Mouse (Mus musculus) embryonic facial prominence, embryonic 15.5 days (tissue): ENCODE measurements around the gene Lin7c. TPM values are rescaled to one million over a fixed set of nuclear protein-coding genes. Genes with fewer than 3 reads are reported as not detected.

Source experiments
- ATAC-seq: fragments of 200-750 bp; cut with Nextera tagmentation; 2 replicates; pipeline ENCODE4 v1.8.0; 2017; ENCODE audit warnings: low read depth, moderate TSS enrichment; ENCODE audit not compliant: insufficient number of reproducible peaks, low FRiP score, low TSS enrichment
- H3K27ac ChIP-seq: fragments of 300-500 bp; sonication (generic); replicated peaks from 2 replicates; pipeline ENCODE4 v1.5.1; 2015; ENCODE audit warnings: mild to moderate bottlenecking, inconsistent platforms
- H3K27me3 ChIP-seq: fragments of 300-500 bp; sonication (generic); 2 replicates; pipeline ENCODE4 v1.6.1; 2015; ENCODE audit warnings: inconsistent platforms
- H3K36me3 ChIP-seq: fragments of 300-500 bp; sonication (generic); 2 replicates; pipeline ENCODE4 v1.6.1; 2015; ENCODE audit warnings: mild to moderate bottlenecking, inconsistent platforms
- H3K4me1 ChIP-seq: fragments of 300-500 bp; sonication (generic); 2 replicates; pipeline ENCODE4 v1.6.1; 2015; ENCODE audit warnings: inconsistent platforms
- H3K4me2 ChIP-seq: fragments of 300-500 bp; sonication (generic); replicated peaks from 2 replicates; pipeline ENCODE4 v1.6.1; 2015; ENCODE audit warnings: mild to moderate bottlenecking, inconsistent platforms
- H3K4me3 ChIP-seq: fragments of 300-500 bp; sonication (generic); replicated peaks from 2 replicates; pipeline ENCODE4 v1.5.1; 2015; ENCODE audit warnings: mild to moderate bottlenecking, inconsistent platforms
- H3K9ac ChIP-seq: fragments of 300-500 bp; sonication (generic); 2 replicates; pipeline ENCODE4 v1.6.1; 2015; ENCODE audit warnings: inconsistent platforms
- H3K9me3 ChIP-seq: fragments of 300-500 bp; sonication (generic); replicated peaks from 2 replicates; pipeline ENCODE4 v1.6.1; 2016; ENCODE audit warnings: inconsistent platforms
- WGBS: fragments of 180-500 bp; shearing (Covaris S2); methylation state at CpG from one replicate; pipeline ENCODE4 v1.1.7; 2015; 5-methylcytosine and 5-hydroxymethylcytosine counted together
- polyA plus RNA-seq: library from polyadenylated mRNA; unstranded; fragments of >200 nt; fragmentation: Nextera tagmentation; extraction: Ambion mirVana; gene quantifications from 2 replicates; pipeline ENCODE4 v1.2.1, GENCODE M21; 2015

Gene Lin7c
- polyA plus RNA-seq, 1 experiment from 2014 or later, result 64.4 TPM

DNA sequence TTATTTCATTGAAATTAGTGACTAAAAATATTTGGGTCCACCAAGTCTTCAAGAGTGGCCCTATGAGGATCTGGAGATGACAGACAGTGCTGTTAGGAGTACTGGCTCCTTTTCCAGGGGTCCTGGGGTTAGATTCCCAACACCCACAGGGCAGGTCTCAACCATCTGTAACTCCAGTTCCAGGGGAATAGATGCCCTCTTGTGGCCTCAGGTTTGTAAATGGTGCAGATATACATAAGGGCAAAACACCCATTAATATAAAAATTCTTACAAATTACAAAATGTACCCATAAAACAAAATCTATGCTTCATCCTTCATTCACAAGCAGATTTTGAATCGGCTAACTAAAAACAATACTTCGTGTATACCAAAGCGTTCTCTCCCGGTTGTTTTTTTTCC is 585 bp upstream of the Lin7c start:
- Histone ChIP-seq H3K9me3 (no peaks in the 10 kb centered on the region), H3K36me3 (peaks cover 9% of the 10 kb centered on the region), H3K4me1 (peaks cover 16% of the 10 kb centered on the region; the same call in 1 of the 2 replicates), H3K27ac (peak overlapping the region; percentile 83; the same call in 1 of the 2 replicates), H3K4me3 (peak overlapping the region; percentile 67), H3K4me2 (peak overlapping the region; percentile 49), H3K27me3 (no peaks in the 10 kb centered on the region), H3K9ac (peak overlapping the region; percentile 84; the same call in 1 of the 2 replicates)
- 36% methylated on average over 4 of the region's 4 CpGs for WGBS
- no peak for ATAC-seq

DNA sequence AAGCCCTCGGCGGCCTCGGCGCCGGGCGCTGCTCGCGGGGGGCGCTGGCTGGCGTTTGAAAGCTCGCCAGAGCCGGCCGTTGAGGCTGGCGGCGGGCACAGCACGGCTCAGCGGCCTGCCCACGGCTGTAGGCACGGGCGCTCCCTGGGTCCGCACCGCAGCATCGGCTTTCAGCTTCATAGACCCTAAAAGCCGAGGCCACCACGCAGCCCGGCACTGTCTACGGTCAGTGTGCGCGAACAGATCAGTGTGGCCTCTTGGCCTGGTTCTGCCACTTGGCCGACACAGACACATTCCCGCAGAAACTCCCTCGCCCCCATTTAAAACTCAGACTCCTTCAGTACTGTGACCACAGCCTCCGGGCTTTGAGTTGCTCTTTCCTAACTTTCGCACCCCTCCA is 378 bp downstream of the Lin7c start:
- Histone ChIP-seq H3K4me3 (peak overlapping the region; percentile 67), H3K4me1 (peaks cover 16% of the 10 kb centered on the region; the same call in 1 of the 2 replicates), H3K4me2 (peak overlapping the region; percentile 49), H3K9ac (peak overlapping the region; percentile 84), H3K27me3 (no peaks in the 10 kb centered on the region), H3K36me3 (peaks cover 18% of the 10 kb centered on the region), H3K9me3 (no peaks in the 10 kb centered on the region), H3K27ac (peak overlapping the region; percentile 83)
- WGBS, result under 1% methylated on average over 34 of the region's 34 CpGs
- peak; percentile 75 for ATAC-seq

- H3K36me3 ChIP-seq, result peaks cover 23% of the 10 kb centered on the region
- peaks cover 16% of the 10 kb centered on the region; the same call in 1 of the 2 replicates for H3K4me1 ChIP-seq
- peak overlapping the region; percentile 67 for H3K4me3 ChIP-seq
- WGBS, result 15% methylated on average over 4 of the region's 4 CpGs
- no peak for ATAC-seq
- H3K27ac ChIP-seq, result peak overlapping the region; percentile 83
- H3K27me3 ChIP-seq, result no peaks in the 10 kb centered on the region
- H3K9me3 ChIP-seq, result no peaks in the 10 kb centered on the region
- peak overlapping the region; percentile 49 for H3K4me2 ChIP-seq
- H3K9ac ChIP-seq, result peak overlapping the region; percentile 84
Observed at GRCm38 (mm10) chr2:109891471-109891870, 818 bp downstream of the Lin7c start.

GRCm38 (mm10) chr2:109896311-109896710 is 5.7 kb downstream of the Lin7c start:
- H3K36me3 ChIP-seq, result peaks cover 49% of the 10 kb centered on the region
- H3K9ac ChIP-seq, result no peak overlapping the region
- WGBS, result 86% methylated on average over 7 of the region's 7 CpGs
- no peaks in the 10 kb centered on the region for H3K9me3 ChIP-seq
- peaks cover 16% of the 10 kb centered on the region; the same call in 1 of the 2 replicates for H3K4me1 ChIP-seq
- no peak overlapping the region for H3K4me2 ChIP-seq
- H3K4me3 ChIP-seq, result no peak overlapping the region
- no peak overlapping the region for H3K27ac ChIP-seq
- no peak for ATAC-seq
- H3K27me3 ChIP-seq, result no peaks in the 10 kb centered on the region

DNA sequence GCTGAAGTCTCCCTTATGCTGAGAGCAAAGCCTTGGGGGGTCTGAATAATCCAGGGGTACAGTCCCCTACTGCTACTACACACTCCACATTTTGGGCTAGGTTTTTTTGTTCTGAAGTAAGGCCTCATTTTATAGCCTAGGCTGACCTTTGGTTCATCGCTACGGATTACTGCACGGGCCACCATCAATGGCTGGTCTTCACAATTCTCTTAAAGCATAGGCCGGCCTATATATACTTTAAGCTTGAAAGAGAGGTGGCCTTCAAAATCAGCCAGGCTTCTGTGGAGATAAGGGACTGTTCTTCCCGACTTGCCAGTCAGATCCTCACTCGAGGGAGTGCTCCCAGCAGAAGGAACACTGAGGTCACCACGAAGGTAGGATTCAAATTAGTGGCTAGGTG is 12.2 kb downstream of the Lin7c start:
- no peak overlapping the region for H3K4me2 ChIP-seq
- H3K4me1 ChIP-seq, result no peaks in the 10 kb centered on the region
- no peak overlapping the region for H3K27ac ChIP-seq
- no peak overlapping the region for H3K9ac ChIP-seq
- H3K9me3 ChIP-seq, result no peaks in the 10 kb centered on the region
- no peak overlapping the region for H3K4me3 ChIP-seq
- no peak for ATAC-seq
- H3K36me3 ChIP-seq, result peaks cover 16% of the 10 kb centered on the region
- no peaks in the 10 kb centered on the region for H3K27me3 ChIP-seq
- 75% methylated on average over 7 of the region's 7 CpGs for WGBS

- Histone ChIP-seq H3K4me2 (no peak overlapping the region), H3K27me3 (no peaks in the 10 kb centered on the region), H3K4me3 (no peak overlapping the region), H3K27ac (no peak overlapping the region), H3K9ac (no peak overlapping the region), H3K4me1 (no peaks in the 10 kb centered on the region), H3K9me3 (no peaks in the 10 kb centered on the region), H3K36me3 (peaks cover 12% of the 10 kb centered on the region; the same call in 1 of the 2 replicates)
- WGBS, result under 1% methylated on average over 7 of the region's 7 CpGs
- ATAC-seq, result no peak
Observed at GRCm38 (mm10) chr2:109904171-109904821, 13.6 kb downstream of the Lin7c start.

- H3K9me3 ChIP-seq, result no peaks in the 10 kb centered on the region
- no peaks in the 10 kb centered on the region for H3K27me3 ChIP-seq
- H3K4me2 ChIP-seq, result no peak overlapping the region
- no peak overlapping the region for H3K4me3 ChIP-seq
- WGBS, result 41% methylated on average over 2 of the region's 2 CpGs
- no peaks in the 10 kb centered on the region for H3K36me3 ChIP-seq
- H3K27ac ChIP-seq, result no peak overlapping the region
- H3K9ac ChIP-seq, result no peak overlapping the region
- ATAC-seq, result no peak
- no peaks in the 10 kb centered on the region for H3K4me1 ChIP-seq
Observed at GRCm38 (mm10) chr2:109909122-109909521, 18.5 kb downstream of the Lin7c start.

GRCm38 (mm10) chr2:109912216-109912615 is 21.6 kb downstream of the Lin7c start:
- H3K4me3 ChIP-seq, result no peak overlapping the region
- H3K27ac ChIP-seq, result no peak overlapping the region
- no peaks in the 10 kb centered on the region for H3K36me3 ChIP-seq
- peaks cover 6% of the 10 kb centered on the region; the same call in 1 of the 2 replicates for H3K4me1 ChIP-seq
- no peaks in the 10 kb centered on the region for H3K9me3 ChIP-seq
- no peaks in the 10 kb centered on the region for H3K27me3 ChIP-seq
- 62% methylated on average over 8 of the region's 8 CpGs for WGBS
- H3K4me2 ChIP-seq, result no peak overlapping the region
- no peak for ATAC-seq
- no peak overlapping the region for H3K9ac ChIP-seq

DNA sequence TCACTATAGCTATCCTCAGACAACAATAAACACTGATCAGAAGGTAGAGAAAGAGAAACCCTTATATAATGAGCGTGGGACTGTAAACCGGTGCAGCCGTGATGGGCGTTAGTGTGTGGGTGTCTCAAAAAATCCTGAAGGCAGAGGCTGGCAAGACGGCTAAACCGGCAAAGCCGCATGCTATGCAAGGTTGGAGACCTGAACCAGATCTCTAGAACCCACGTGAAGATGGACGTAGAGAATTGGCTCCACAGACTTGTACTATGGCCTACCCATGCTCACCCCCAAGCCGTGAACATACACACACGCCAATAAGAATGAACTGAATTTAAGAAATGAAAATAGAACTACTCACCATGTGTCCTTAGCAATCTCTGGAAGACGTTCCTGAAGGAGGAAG is 22.1 kb downstream of the Lin7c start:
- 83% methylated on average over 12 of the region's 12 CpGs for WGBS
- Histone ChIP-seq H3K9ac (no peak overlapping the region), H3K4me2 (no peak overlapping the region), H3K27ac (no peak overlapping the region), H3K9me3 (no peaks in the 10 kb centered on the region), H3K27me3 (no peaks in the 10 kb centered on the region), H3K4me1 (peaks cover 6% of the 10 kb centered on the region; the same call in 1 of the 2 replicates), H3K4me3 (no peak overlapping the region), H3K36me3 (no peaks in the 10 kb centered on the region)
- no peak for ATAC-seq

- Histone ChIP-seq H3K4me2 (no peak overlapping the region), H3K9ac (no peak overlapping the region), H3K9me3 (no peaks in the 10 kb centered on the region), H3K36me3 (no peaks in the 10 kb centered on the region), H3K27me3 (no peaks in the 10 kb centered on the region), H3K27ac (no peak overlapping the region), H3K4me3 (no peak overlapping the region), H3K4me1 (peaks cover 6% of the 10 kb centered on the region; the same call in 1 of the 2 replicates)
- no peak for ATAC-seq
- 76% methylated on average over 8 of the region's 8 CpGs for WGBS
Observed at GRCm38 (mm10) chr2:109913241-109913640, 22.6 kb downstream of the Lin7c start.

- Histone ChIP-seq H3K9ac (no peak overlapping the region), H3K9me3 (no peaks in the 10 kb centered on the region), H3K27me3 (no peaks in the 10 kb centered on the region), H3K27ac (no peak overlapping the region), H3K36me3 (no peaks in the 10 kb centered on the region), H3K4me3 (no peak overlapping the region), H3K4me2 (no peak overlapping the region), H3K4me1 (peaks cover 18% of the 10 kb centered on the region)
- ATAC-seq, result no peak
Observed at GRCm38 (mm10) chr2:109914601-109915000, 23.9 kb downstream of the Lin7c start.
